Mouse (Mus musculus) macrophage (primary cell): ENCODE results near the gene Mip. TPM values are rescaled to one million over a fixed set of nuclear protein-coding genes. Genes with fewer than 3 reads are reported as not detected.
A peak's percentile ranks its signal among the peaks of the same experiment; 100 is the strongest.

Experiments
- H3K27ac ChIP-seq: fragments of 350-480 bp; formaldehyde crosslinking; 2 replicates; pipeline ENCODE4 v1.9.0; 2021
- H3K36me3 ChIP-seq: fragments of 350-480 bp; formaldehyde crosslinking; 2 replicates; pipeline ENCODE4 v1.9.0; 2021; ENCODE audit errors: inconsistent target
- H3K4me3 ChIP-seq: fragments of 350-480 bp; formaldehyde crosslinking; 2 replicates; pipeline ENCODE4 v1.9.0; 2021; ENCODE audit errors: inconsistent target
- H3K79me2 ChIP-seq: fragments of 350-480 bp; formaldehyde crosslinking; 2 replicates; pipeline ENCODE4 v1.9.0; 2021; ENCODE audit errors: inconsistent target
- WGBS: methylation state at CpG from one replicate; pipeline ENCODE4 v1.1.7; 2026; ENCODE audit warnings: inconsistent platforms; ENCODE audit not compliant: missing documents; 5-methylcytosine and 5-hydroxymethylcytosine counted together
- polyA plus RNA-seq: library from polyadenylated mRNA; stranded (reverse); fragments of 250-400 nt; gene quantifications from 3 replicates; pipeline ENCODE4 v1.2.4, GENCODE M21; 2018; ENCODE audit warnings: inconsistent platforms

Gene Mip
- polyA plus RNA-seq, 1 experiment from 2014 or later, result not detected

GRCm38 (mm10) chr10:128221533-128222286 lies 3.9 kb upstream of the Mip start:
- WGBS, result 78% methylated on average over 16 of the region's 16 CpGs
- no peaks in the 10 kb centered on the region for H3K79me2 ChIP-seq
- no peaks in the 10 kb centered on the region for H3K36me3 ChIP-seq
- no peak overlapping the region for H3K4me3 ChIP-seq
- no peak overlapping the region for H3K27ac ChIP-seq

GRCm38 (mm10) chr10:128225064-128225463 lies 574 bp upstream of the Mip start:
- no peak overlapping the region for H3K4me3 ChIP-seq
- WGBS, result 88% methylated on average over 5 of the region's 5 CpGs
- H3K27ac ChIP-seq, result no peak overlapping the region
- no peaks in the 10 kb centered on the region for H3K36me3 ChIP-seq
- H3K79me2 ChIP-seq, result no peaks in the 10 kb centered on the region

GRCm38 (mm10) chr10:128227592-128227991 lies 2.0 kb downstream of the Mip start:
- no peak overlapping the region for H3K27ac ChIP-seq
- H3K4me3 ChIP-seq, result no peak overlapping the region
- H3K36me3 ChIP-seq, result no peaks in the 10 kb centered on the region
- 76% methylated on average over 9 of the region's 9 CpGs for WGBS
- H3K79me2 ChIP-seq, result no peaks in the 10 kb centered on the region

GRCm38 (mm10) chr10:128228009-128228408 lies 2.4 kb downstream of the Mip start:
- no peaks in the 10 kb centered on the region for H3K36me3 ChIP-seq
- 92% methylated on average over 8 of the region's 8 CpGs for WGBS
- H3K27ac ChIP-seq, result no peak overlapping the region
- H3K79me2 ChIP-seq, result no peaks in the 10 kb centered on the region
- no peak overlapping the region for H3K4me3 ChIP-seq

- Histone ChIP-seq H3K27ac (peak overlapping the region; percentile 80; the same call in 1 of the 2 replicates), H3K79me2 (peaks cover 12% of the 10 kb centered on the region; the same call in 1 of the 2 replicates), H3K4me3 (no peak overlapping the region), H3K36me3 (no peaks in the 10 kb centered on the region)
- WGBS, result 32% methylated on average over 12 of the region's 12 CpGs
Observed at GRCm38 (mm10) chr10:128230582-128230981, 4.9 kb downstream of the Mip start.

- WGBS, result 5% methylated on average over 5 of the region's 5 CpGs
- H3K27ac ChIP-seq, result peak overlapping the region; percentile 80
- peak overlapping the region; percentile 81 for H3K4me3 ChIP-seq
- peaks cover 18% of the 10 kb centered on the region; the same call in 1 of the 2 replicates for H3K79me2 ChIP-seq
- no peaks in the 10 kb centered on the region for H3K36me3 ChIP-seq
Observed at GRCm38 (mm10) chr10:128231146-128231545, 5.5 kb downstream of the Mip start.

GRCm38 (mm10) chr10:128231697-128232419 lies 6.2 kb downstream of the Mip start, which contains the start of gene Timeless:
Gene Timeless (plus strand): TSS chr10:128232065.
- peak within 1 kb of the TSS; percentile 85 for H3K27ac ChIP-seq
- peaks cover 18% of the 10 kb centered on the region; the same call in 1 of the 2 replicates for H3K79me2 ChIP-seq
- peak within 1 kb of the TSS; percentile 81 for H3K4me3 ChIP-seq
- H3K36me3 ChIP-seq, result no peaks in the 10 kb centered on the region
- 1% methylated on average over 43 of the region's 58 CpGs for WGBS

GRCm38 (mm10) chr10:128232420-128232985 lies 6.9 kb downstream of the Mip start:
- no peaks in the 10 kb centered on the region for H3K36me3 ChIP-seq
- H3K4me3 ChIP-seq, result peak overlapping the region; percentile 81
- H3K27ac ChIP-seq, result peak overlapping the region; percentile 85
- WGBS, result 3% methylated on average over 14 of the region's 14 CpGs
- H3K79me2 ChIP-seq, result peaks cover 18% of the 10 kb centered on the region; the same call in 1 of the 2 replicates

- 83% methylated on average over 4 of the region's 4 CpGs for WGBS
- H3K36me3 ChIP-seq, result peaks cover 7% of the 10 kb centered on the region; the same call in 1 of the 2 replicates
- H3K4me3 ChIP-seq, result no peak overlapping the region
- peaks cover 18% of the 10 kb centered on the region; the same call in 1 of the 2 replicates for H3K79me2 ChIP-seq
- no peak overlapping the region for H3K27ac ChIP-seq
Observed at GRCm38 (mm10) chr10:128236321-128236720, 10.7 kb downstream of the Mip start.

GRCm38 (mm10) chr10:128237807-128238480 lies 12.3 kb downstream of the Mip start:
- 67% methylated on average over 15 of the region's 15 CpGs for WGBS
- peaks cover 18% of the 10 kb centered on the region; the same call in 1 of the 2 replicates for H3K79me2 ChIP-seq
- no peak overlapping the region for H3K4me3 ChIP-seq
- H3K27ac ChIP-seq, result peak overlapping the region; percentile 41
- H3K36me3 ChIP-seq, result peaks cover 8% of the 10 kb centered on the region; the same call in 1 of the 2 replicates

GRCm38 (mm10) chr10:128239140-128239539 lies 13.5 kb downstream of the Mip start:
- H3K79me2 ChIP-seq, result peaks cover 17% of the 10 kb centered on the region; the same call in 1 of the 2 replicates
- 98% methylated on average over 4 of the region's 4 CpGs for WGBS
- peaks cover 13% of the 10 kb centered on the region; the same call in 1 of the 2 replicates for H3K36me3 ChIP-seq

GRCm38 (mm10) chr10:128240131-128240530 lies 14.5 kb downstream of the Mip start:
- 97% methylated on average over 18 of the region's 18 CpGs for WGBS
- Histone ChIP-seq H3K27ac (no peak overlapping the region), H3K4me3 (no peak overlapping the region), H3K79me2 (peaks cover 8% of the 10 kb centered on the region; the same call in 1 of the 2 replicates), H3K36me3 (peaks cover 13% of the 10 kb centered on the region; the same call in 1 of the 2 replicates)

More at GRCm38 (mm10) chr10:128239140-128239539, 13.5 kb downstream of the Mip start:
- H3K27ac ChIP-seq, result no peak overlapping the region
- H3K4me3 ChIP-seq, result no peak overlapping the region

- WGBS, result 99% methylated on average over 8 of the region's 8 CpGs
- H3K36me3 ChIP-seq, result peaks cover 33% of the 10 kb centered on the region; the same call in 1 of the 2 replicates
Observed at GRCm38 (mm10) chr10:128243252-128243651, 17.6 kb downstream of the Mip start.

GRCm38 (mm10) chr10:128244121-128244520 lies 18.5 kb downstream of the Mip start:
- WGBS, result 94% methylated on average over 15 of the region's 15 CpGs
- peaks cover 34% of the 10 kb centered on the region; the same call in 1 of the 2 replicates for H3K36me3 ChIP-seq

More at GRCm38 (mm10) chr10:128243252-128243651, 17.6 kb downstream of the Mip start:
- no peak overlapping the region for H3K27ac ChIP-seq
- H3K79me2 ChIP-seq, result no peaks in the 10 kb centered on the region
- H3K4me3 ChIP-seq, result no peak overlapping the region

More at GRCm38 (mm10) chr10:128244121-128244520, 18.5 kb downstream of the Mip start:
- no peak overlapping the region for H3K27ac ChIP-seq
- no peak overlapping the region for H3K4me3 ChIP-seq
- H3K79me2 ChIP-seq, result no peaks in the 10 kb centered on the region
